Mouse (Mus musculus) layer of hippocampus, postnatal 36 days (tissue): ENCODE data around the gene Csf3r. TPM values are rescaled to one million over a fixed set of nuclear protein-coding genes. Genes with fewer than 3 reads are reported as not detected.

Experiments
- DNase-seq, 2 experiments: peaks; one replicate each; pipeline ENCODE4 v3.0.0; 2022
- total RNA-seq, 2 experiments: library from RNA; stranded (reverse); gene quantifications; 2 replicates each; pipeline ENCODE4 v1.2.3; 2021

Gene Csf3r
- total RNA-seq, 2 experiments from 2014 or later, result 4.4 to 4.5 TPM

GRCm38 (mm10) chr4:126057207-126058133, 33.1 kb downstream of the Csf3r start:
- DNase-seq, result no peak

- DNase-seq, result peak; percentile 91 to 93
Observed at GRCm38 (mm10) chr4:126058134-126058996, 34.0 kb downstream of the Csf3r start, which contains the start of gene Oscp1. Gene Oscp1, plus strand, starts transcription at chr4:126058565.

- peak; percentile 62 to 68 for DNase-seq
Observed at GRCm38 (mm10) chr4:126058997-126059362, 34.6 kb downstream of the Csf3r start.

- DNase-seq, result no peak
Observed at GRCm38 (mm10) chr4:126062856-126063255, 38.5 kb downstream of the Csf3r start.

- DNase-seq, result peak; percentile 48 to 55
Observed at GRCm38 (mm10) chr4:126065241-126065640, 40.9 kb downstream of the Csf3r start.

GRCm38 (mm10) chr4:126067401-126068077, 43.2 kb downstream of the Csf3r start:
- DNase-seq, result no peak

DNA sequence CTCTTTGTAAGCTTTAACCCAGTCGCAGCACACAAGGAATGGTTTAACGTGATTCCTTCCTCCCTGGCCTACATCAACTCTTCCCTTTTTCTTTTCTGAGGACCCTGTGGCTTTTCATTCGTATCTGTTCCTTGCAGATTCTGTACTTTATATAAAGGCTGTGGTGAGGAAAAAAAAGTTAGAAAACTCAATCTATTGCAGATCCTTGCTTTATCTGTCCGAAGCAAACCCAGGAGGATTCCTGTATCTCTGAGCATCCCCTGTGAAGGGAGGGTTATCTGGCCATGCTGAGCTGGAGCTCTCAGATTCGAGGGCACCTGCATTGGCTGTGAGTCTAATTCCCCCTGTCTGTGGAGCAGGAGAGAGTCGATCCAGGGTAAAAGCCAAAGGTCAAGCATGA, 44.5 kb downstream of the Csf3r start:
- DNase-seq, result no peak

DNA sequence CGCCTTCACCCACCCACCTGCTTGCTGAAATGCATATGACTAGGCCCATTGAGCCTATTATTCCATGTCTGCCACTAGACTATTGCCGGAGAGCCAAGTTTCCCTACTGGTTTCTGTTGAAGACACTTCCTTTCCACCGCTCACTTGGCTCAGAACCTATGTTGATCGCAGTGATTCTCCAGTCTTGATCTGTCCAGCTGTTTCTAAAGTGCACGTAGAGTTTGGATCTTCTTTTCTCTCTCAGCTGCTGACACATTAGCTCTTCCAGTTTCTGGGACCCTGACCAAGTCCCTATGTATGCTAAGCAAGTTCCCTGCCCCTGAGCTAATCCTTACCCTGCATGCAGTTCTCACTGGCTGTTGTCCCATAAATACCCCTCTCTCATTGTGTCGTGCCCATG, 53.5 kb downstream of the Csf3r start:
- DNase-seq, result no peak

GRCm38 (mm10) chr4:126079266-126079665, 54.9 kb downstream of the Csf3r start:
- DNase-seq, result no peak

- no peak for DNase-seq
Observed at GRCm38 (mm10) chr4:126081601-126082000, 57.3 kb downstream of the Csf3r start.

DNA sequence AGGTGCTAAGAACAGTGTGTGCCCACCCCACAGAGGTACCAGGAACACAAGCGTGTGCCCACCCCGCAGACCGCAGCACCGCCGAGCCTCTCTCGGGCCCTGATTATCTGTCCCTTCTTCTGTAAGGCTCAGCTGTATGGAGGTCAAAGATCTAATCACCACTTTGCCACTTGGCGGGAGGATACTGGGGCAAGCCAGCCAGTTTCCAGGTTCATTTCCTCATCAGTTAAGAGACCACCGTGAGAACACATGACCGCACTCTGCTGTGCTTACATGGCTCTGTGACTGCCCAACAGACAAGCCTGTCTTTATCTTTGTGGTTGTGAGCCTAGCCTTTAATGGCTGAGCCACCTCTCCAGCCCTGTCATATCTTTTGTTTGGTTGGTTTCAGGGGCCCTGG, 58.7 kb downstream of the Csf3r start:
- DNase-seq, result no peak

DNA sequence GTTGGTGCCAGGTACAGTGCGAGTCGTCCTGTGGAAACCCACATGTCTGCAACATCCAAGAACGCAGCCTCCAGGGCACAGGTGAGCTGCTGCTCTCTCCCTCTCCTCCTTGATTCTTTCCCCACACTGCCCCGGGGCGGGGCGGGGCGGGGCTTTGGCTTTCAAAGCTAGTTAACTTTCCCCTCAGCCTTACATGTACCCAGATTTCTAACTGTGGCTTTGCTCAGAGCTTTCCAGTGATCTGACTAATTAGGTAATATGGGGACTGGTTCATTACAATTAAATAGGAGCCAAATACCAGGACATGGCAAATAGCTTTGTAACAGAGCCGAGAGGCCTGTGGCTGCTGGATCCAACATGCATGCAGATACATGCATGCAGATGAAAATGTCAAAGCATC, 60.0 kb downstream of the Csf3r start:
- DNase-seq, result no peak

GRCm38 (mm10) chr4:126085996-126086576, 61.7 kb downstream of the Csf3r start:
- peak; percentile 71 for DNase-seq

GRCm38 (mm10) chr4:126090101-126090847, 65.9 kb downstream of the Csf3r start:
- DNase-seq, result no peak

- DNase-seq, result no peak
Observed at GRCm38 (mm10) chr4:126090848-126091124, 66.4 kb downstream of the Csf3r start.

DNA sequence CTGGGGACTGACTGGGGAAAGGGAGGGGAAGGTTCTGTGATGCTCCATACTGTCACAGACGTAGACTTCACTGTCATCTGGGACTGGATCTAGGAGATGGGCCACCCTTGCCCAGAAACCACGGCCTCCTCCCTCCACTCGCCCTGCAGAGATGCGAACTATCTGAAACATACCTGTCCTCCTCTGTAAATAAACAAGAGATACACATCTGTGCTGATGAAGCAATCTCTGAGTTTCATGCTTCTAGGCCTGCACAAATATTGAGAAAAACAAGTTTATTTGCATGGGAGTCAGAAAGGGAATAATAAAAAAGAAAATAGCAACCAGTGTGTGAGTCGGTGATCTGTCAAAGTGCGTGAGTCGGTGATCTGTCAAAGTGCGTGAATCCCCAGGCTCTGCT, 67.5 kb downstream of the Csf3r start:
- DNase-seq, result no peak

Other genes with a start within 250 kb of the Csf3r start
- gene Mrps15, start 22.4 kb downstream of the Csf3r start, total RNA-seq, result 10 to 100 TPM; 44.1 to 44.9 TPM
- 10 to 100 TPM; 42.1 to 48.0 TPM for gene Oscp1, start 34.0 kb downstream of the Csf3r start, total RNA-seq
- 10 to 100 TPM; 16.5 to 18.1 TPM for gene Lsm10, start 72.1 kb downstream of the Csf3r start, total RNA-seq
- gene Stk40, start 79.4 kb downstream of the Csf3r start, total RNA-seq, result 10 to 100 TPM; 28.5 to 29.0 TPM
- gene Eva1b, start 123.2 kb downstream of the Csf3r start, total RNA-seq, result 1 to 10 TPM; 1.6 to 2.1 TPM
- under 1 TPM; 0.80 to 0.86 TPM for gene Sh3d21, start 138.9 kb downstream of the Csf3r start, total RNA-seq
- gene Thrap3, start 178.2 kb downstream of the Csf3r start, total RNA-seq, result 100 to 1,000 TPM; 148 to 151 TPM
- 100 to 1,000 TPM; 245 to 249 TPM for gene Map7d1, start 231.8 kb downstream of the Csf3r start, total RNA-seq
- gene Trappc3, start 237.8 kb downstream of the Csf3r start, total RNA-seq, result 10 to 100 TPM; 77.9 to 83.3 TPM